Mouse (Mus musculus): ENCODE data around the gene Apol9b.

- TF ChIP-seq CTCF (IDR thresholded peaks at IDR 0.05; ENCODE audit: control insufficient read depth, insufficient read depth, low read length) (no peak), POLR2A (IDR thresholded peaks at IDR 0.05; ENCODE audit: borderline replicate concordance, control insufficient read depth, low read depth, low read length) (no peak)
Observed at GRCm38 (mm10) chr15:77755132-77755531, 26.3 kb downstream of the Apol9b start.

All from bone marrow, adult 2 months (tissue).